Mouse (Mus musculus): ENCODE results near the gene Ppp1ca.

The Ppp1ca gene

DNA sequence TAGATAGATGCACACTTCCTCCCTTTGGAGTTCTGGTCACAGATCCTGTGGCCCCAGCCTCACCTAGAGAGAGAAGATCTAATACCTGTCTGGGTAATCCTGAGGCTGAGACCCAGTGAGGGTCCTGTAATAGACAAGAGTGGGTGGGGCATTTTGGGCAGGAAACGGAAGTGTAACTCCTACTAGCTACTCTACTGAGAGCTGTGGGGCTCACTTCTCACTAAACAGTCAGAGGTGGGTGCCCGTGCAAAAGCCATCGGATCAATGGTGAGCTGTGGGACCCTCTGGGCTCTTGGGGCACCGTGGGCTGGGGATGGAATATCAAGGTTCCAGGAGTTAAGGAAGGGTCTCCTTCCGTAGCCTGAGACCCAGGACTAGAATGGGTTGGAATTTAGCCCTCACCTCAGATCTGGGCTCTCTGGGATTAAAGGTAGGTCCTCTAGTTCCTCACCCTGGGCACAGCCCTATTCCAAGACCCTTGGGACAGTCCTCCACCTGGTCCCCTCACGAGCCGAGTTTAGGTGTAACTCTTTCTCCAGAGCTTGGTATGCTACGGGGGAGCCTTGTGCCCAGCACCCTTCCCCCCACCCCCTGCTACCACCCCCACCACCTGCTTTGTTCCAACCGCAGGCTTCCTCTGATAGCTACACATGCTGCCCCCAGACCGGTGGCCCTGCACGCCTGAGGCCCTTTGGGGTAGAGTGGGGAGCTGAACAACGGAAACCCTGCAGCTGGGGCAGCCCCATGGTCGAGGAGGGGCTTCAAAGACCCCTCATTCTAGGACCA is 37.2 kb upstream of the Ppp1ca start:
- peak; percentile 81 to 82 for DNase-seq (ENCODE audit: low spot score in 2 of 2)

DNA sequence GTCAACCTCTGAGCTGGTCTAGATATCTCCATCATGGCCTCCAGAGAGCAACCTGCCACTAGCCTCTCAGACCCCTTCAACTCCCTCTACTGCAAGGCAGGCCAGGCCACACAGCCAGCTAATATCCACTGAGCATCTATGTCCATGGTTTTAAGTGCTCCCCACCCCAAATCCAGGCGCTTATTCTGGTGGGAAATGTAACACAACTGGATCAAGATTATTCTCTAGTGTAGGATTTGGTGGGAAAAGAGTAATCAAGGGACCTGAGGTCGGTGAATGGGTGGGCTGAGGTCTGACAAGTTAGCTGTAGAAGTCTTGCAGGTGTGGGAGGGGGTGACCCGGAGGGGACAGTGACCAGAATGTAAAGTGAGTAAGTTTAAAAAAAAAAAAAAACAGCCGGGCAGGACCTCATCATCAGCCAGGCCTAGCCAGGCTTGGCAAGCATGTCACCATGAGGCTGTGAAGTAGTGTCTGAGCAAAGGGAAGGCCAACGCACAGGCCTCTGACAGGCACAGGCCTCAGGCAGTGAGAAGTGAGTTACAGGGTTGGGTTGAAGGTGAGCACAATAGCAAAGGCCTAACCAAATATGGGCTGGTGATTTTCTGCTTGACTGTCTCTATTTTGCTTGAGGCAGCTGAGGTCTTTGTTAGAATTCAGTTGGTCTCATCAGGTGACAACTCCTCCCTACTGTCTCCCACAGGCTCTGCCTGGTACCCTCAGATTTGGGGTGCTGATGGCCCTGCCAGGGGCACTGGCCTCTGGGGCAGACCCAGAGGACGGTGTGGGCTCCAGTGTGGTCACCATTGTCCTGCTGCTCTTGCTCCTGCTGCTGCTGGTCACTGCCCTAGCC is 36.4 kb upstream of the Ppp1ca start:
- no peak for DNase-seq (ENCODE audit: low spot score in 2 of 2)

DNA sequence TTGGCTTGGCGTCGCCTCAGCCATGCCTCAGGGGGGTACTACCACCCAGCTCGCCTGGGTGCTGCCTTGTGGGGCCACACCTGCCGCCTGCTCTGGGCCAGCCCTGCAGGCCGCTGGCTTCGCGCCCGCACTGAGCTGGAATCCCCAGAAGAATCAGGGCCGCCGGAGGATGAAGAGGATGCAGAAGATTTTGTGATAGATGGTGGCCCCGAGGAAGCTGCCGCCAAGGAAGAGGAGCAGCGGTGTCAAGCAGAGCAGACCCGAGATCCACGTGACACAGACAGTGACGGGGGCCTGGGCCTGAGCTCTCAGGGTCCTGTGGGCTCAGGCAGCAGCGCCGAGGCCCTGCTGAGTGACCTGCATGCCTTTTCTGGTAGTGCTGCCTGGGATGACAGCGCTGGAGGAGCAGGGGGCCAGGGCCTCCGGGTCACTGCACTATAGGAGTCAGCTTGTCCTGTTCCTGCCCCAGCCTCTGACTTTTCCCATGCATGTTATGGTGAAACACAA is 35.7 kb upstream of the Ppp1ca start:
- peak in 1 of 2 experiments; percentile 42 for DNase-seq (ENCODE audit: low spot score in 2 of 2)

DNA sequence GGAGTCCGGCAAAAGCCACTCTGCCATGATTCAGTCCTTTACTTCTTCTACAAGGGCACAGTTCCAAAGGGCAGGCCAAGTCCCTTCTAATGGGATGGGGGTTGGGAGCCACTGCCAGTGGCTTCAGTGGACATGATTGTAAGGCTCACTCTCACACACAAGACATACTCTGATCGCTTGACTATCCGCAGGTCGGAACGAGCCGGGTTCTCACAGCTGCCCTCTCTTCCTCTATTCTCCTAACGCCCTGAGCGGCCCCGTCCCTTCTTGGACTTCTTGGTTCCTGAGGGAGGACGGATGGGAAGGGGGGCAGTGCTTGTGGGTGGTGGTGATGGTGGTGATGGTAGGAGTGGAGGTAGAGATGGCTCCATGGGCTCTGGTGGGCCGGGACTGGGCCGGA is 35.1 kb upstream of the Ppp1ca start:
- no peak for DNase-seq (ENCODE audit: low spot score in 2 of 2)

DNA sequence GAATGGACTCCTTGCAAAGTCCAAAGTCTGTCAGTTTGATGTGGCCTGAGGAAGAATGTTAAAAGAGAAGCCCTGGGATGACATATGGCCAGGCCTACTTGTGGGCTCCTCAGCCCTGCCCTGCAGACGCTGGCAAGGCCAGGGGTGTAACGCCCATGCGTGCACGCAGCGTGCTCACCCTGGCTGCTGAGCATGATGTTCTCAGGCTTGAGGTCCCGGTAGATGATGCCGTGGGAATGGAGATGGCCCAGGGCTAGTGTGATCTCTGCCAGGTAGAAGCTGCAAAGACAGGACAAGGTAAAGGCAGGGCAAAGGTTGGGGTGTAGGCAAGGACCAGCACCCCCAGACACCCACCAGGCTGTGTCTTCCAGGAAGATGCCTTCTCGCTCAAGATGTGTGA is 32.8 kb upstream of the Ppp1ca start:
- no peak for DNase-seq (ENCODE audit: low spot score in 2 of 2)

DNA sequence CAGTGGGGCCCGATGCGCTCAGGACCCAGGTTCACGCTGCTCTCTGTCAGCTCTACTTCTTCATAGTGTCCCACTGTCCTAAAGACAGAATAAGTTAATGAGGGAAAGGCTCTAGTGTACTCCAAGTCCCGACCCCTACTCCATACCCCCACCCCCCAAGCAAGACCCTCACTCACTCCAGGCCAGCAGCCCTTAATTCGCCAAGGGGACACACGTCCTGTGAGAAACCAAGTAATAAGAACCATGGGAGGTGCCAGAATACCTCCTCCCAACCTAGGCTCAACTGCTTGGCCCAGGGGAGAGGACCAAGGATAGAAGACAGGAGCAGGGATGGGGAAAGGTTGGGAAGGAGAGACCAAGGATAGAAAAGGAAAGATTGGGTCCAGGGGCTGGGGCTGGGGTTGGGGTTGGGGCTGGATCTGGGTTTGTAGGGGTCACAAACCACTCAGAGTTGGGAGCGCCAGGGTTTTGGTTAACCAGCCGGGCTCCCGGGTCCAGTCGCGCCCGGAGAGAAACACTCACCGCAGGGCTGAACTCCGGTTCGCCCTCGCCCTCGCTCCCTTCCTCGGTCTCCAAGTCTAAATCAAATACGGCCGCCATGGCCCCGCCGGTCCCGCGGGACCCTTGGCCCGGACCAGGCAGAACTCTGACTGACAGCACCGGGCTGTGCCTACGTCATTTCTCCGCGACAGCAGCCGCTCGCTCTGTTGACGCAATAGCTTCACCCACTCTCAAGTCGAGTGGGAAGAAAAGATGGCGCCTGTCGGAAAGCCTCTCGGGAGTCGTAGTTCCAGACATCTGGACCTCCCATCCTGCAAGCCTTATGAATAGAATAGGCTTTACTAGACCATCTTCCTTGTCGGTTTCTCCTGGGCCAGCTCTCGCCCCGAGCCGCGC is 29.0 kb upstream of the Ppp1ca start, which contains the start of gene Rps6kb2:
Gene Rps6kb2 (minus strand): TSS at position 709 of the 897 bp plus-strand sequence.
- peak; percentile 88 to 92 for DNase-seq (ENCODE audit: low spot score in 2 of 2)

- no peak for DNase-seq (ENCODE audit: low spot score in 2 of 2)
Observed at GRCm38 (mm10) chr19:4163543-4163887, 28.4 kb upstream of the Ppp1ca start.

DNA sequence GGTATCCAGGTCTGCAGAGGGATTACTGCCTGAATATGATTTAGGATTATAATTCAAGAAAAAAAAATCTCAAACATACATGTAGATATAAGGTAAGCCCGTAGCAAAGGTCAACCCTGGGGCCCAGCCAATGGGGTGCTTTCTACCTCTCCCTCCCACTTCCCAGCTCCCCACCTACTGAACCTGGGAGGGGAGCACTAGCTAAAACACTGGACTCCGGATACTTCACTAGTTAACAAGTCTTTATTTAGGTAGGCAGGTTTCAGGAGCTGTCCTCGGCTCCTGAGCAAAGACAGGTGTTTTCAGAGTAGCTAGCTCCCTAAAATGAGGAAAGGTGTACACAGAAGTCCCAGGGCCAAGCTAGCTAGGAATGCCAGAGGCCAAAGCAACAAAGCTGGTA is 27.8 kb upstream of the Ppp1ca start:
- DNase-seq (ENCODE audit: low spot score in 2 of 2): no peak

DNA sequence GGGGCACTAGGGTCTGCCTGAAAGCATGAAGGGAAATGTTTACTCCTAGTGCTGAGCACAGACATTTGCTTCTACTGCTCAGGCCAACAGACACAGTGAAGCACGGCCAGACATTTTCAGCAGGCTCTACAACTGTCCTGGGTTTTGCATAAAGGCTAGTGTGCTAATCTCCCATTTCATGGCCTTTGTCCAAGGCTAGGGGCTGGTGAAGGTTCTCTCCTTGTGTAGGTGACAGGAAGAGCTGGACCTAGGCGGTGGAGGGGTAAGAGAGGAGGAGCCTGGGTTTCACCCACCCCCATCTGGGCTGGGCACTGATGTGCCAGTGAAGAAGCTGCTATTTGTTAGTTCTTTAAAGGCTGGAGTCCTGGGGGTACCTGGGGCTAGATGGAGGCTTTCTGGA is 27.1 kb upstream of the Ppp1ca start:
- no peak for DNase-seq (ENCODE audit: low spot score in 2 of 2)

- DNase-seq (ENCODE audit: low spot score in 2 of 2): no peak
Observed at GRCm38 (mm10) chr19:4166678-4167476, 25.0 kb upstream of the Ppp1ca start.

DNA sequence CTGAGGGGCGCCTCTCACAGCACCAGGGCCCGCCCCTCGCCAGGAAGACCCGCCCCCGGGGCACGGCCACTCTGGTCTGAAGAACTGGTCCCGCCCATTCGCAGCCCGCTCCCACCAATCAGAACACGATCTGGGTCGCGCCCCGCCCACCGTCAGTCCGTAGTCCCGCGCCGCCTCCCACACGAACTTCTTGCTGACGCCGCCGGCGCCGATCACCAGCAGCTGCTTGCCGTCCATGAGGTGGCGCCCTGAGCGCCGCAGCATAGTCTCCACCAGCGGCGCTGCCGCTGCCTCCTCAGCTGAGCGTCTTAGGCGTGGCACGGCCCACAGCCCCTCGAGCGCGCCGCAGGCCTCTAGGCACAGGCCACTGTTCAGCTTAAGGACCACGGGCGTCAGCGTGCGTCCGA is 22.5 kb upstream of the Ppp1ca start:
- DNase-seq (ENCODE audit: low spot score in 2 of 2): peak; percentile 99

DNA sequence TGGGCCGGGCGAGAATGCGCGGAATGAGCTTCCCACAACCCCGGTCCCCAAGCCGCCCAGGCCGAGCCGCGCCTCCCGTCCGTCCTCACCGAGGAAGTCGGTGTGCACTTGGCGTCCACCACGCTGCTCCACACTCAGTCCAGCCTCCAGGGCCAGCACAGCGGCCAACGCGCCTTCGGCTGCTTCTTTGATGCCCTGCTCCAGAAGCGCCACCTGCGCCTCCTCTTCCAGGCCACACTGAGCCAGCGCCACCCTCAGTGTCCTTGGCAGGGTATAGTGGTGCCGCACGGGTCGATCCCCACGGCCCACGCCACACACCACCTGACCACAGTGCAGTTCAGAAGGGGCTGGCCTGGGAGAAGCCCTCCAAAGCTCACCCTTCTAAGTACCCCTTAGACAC is 22.1 kb upstream of the Ppp1ca start:
- peak in 1 of 2 experiments; percentile 52 for DNase-seq (ENCODE audit: low spot score in 2 of 2)

DNA sequence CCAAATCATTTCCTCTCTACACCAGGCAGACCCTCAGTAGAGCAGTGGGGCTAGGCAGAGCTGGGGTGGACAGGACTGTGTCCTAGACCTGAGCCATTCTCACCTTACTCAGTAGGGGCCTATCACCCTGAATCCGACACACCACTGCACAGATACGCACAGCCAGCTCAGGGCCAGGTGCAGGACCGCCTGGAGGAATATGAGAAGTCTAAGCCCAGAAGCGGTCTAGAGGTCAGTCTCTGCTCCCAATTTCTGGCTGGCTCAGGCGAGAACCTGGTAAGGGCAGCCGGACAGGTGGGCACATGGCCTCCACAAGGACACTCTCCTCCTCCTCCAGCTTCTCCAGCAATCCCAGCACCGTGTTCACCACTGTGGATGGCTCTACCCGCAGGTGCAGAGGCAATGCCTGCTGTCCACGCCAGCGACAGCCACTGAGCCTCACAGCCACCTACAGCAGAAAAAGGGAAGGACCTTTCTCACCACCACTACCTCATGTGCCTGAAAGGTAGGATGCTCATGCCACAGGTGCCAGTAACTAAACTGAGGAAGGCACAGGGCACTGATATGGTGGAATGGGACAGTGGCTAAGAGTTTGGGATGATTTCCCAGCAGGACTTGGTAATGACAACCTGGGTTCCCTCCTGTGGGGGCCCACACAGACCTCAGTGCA is 21.0 kb upstream of the Ppp1ca start:
- no peak for DNase-seq (ENCODE audit: low spot score in 2 of 2)

GRCm38 (mm10) chr19:4171393-4172290 is 20.2 kb upstream of the Ppp1ca start:
- no peak for DNase-seq (ENCODE audit: low spot score in 2 of 2)

GRCm38 (mm10) chr19:4172925-4173324 is 18.9 kb upstream of the Ppp1ca start:
- no peak for DNase-seq (ENCODE audit: low spot score in 2 of 2)

GRCm38 (mm10) chr19:4175368-4175947 is 16.4 kb upstream of the Ppp1ca start, which contains the start of gene Carns1:
Carns1 (minus strand) TSS chr19:4175479.
- DNase-seq (ENCODE audit: low spot score in 2 of 2): no peak

GRCm38 (mm10) chr19:4180411-4180810 is 11.5 kb upstream of the Ppp1ca start:
- DNase-seq (ENCODE audit: low spot score in 2 of 2): no peak

GRCm38 (mm10) chr19:4181892-4182291 is 10.0 kb upstream of the Ppp1ca start:
- DNase-seq (ENCODE audit: low spot score in 2 of 2): no peak

- no peak for DNase-seq (ENCODE audit: low spot score in 2 of 2)
Observed at GRCm38 (mm10) chr19:4183689-4184088, 8.2 kb upstream of the Ppp1ca start.
